Mouse (Mus musculus): Measurements from ENCODE around the gene Ms4a4c. TPM values are rescaled to one million over a fixed set of nuclear protein-coding genes. Genes with fewer than 3 reads are reported as not detected.

Gene Ms4a4c
- polyA plus RNA-seq (2015; fragmentation: Nextera tagmentation; extraction: Ambion mirVana): 0.62 and 0.87 TPM in 2 replicates

- Histone ChIP-seq H3K36me3 (no peaks in the 10 kb centered on the region), H3K9me3 (no peaks in the 10 kb centered on the region), H3K4me2 (replicated peaks) (no peak within 1 kb of the TSS), H3K27me3 (no peaks in the 10 kb centered on the region), H3K4me3 (no peak within 1 kb of the TSS), H3K4me1 (no peaks in the 10 kb centered on the region), H3K27ac (no peak within 1 kb of the TSS), H3K9ac (no peak within 1 kb of the TSS)
- ATAC-seq (ENCODE audit: low FRiP score, low read depth): no peak
- WGBS: 82% methylated on average over 3 of the region's 3 CpGs
These were observed at the start of gene Ms4a4c for GRCm38 (mm10) chr19:11404527-11404926. Gene Ms4a4c, plus strand, starts transcription at chr19:11404770.

- no peak overlapping the region for H3K27ac ChIP-seq
- H3K9me3 ChIP-seq: no peaks in the 10 kb centered on the region
- no peak overlapping the region for H3K4me3 ChIP-seq
- no peaks in the 10 kb centered on the region for H3K4me1 ChIP-seq
- no peak for ATAC-seq (ENCODE audit: low FRiP score, low read depth)
- 81% methylated on average over 7 of the region's 7 CpGs for WGBS
- no peak overlapping the region for H3K9ac ChIP-seq
- no peak overlapping the region for H3K4me2 ChIP-seq (replicated peaks)
- no peaks in the 10 kb centered on the region for H3K27me3 ChIP-seq
- H3K36me3 ChIP-seq: no peaks in the 10 kb centered on the region
These were observed 48.8 kb upstream of the Ms4a4c start for GRCm38 (mm10) chr19:11355730-11356129.

GRCm38 (mm10) chr19:11360106-11360505 lies 44.5 kb upstream of the Ms4a4c start:
- no peaks in the 10 kb centered on the region for H3K27me3 ChIP-seq
- H3K4me1 ChIP-seq: no peaks in the 10 kb centered on the region
- no peaks in the 10 kb centered on the region for H3K9me3 ChIP-seq
- no peak overlapping the region for H3K27ac ChIP-seq
- no peaks in the 10 kb centered on the region for H3K36me3 ChIP-seq
- H3K4me2 ChIP-seq (replicated peaks): no peak overlapping the region
- no peak overlapping the region for H3K4me3 ChIP-seq
- H3K9ac ChIP-seq: no peak overlapping the region
- WGBS: 66% methylated on average over 3 of the region's 3 CpGs
- no peak for ATAC-seq (ENCODE audit: low FRiP score, low read depth)

- Histone ChIP-seq H3K4me3 (no peak overlapping the region), H3K9ac (no peak overlapping the region)
- ATAC-seq (ENCODE audit: low FRiP score, low read depth): no peak
These were observed 42.6 kb upstream of the Ms4a4c start for GRCm38 (mm10) chr19:11362002-11362401.

GRCm38 (mm10) chr19:11368310-11368709 lies 36.3 kb upstream of the Ms4a4c start:
- WGBS: 76% methylated on average over 3 of the region's 3 CpGs
- Histone ChIP-seq H3K4me3 (no peak overlapping the region), H3K27ac (no peak overlapping the region), H3K9me3 (no peaks in the 10 kb centered on the region), H3K9ac (no peak overlapping the region), H3K4me2 (replicated peaks) (no peak overlapping the region), H3K36me3 (no peaks in the 10 kb centered on the region), H3K27me3 (no peaks in the 10 kb centered on the region), H3K4me1 (no peaks in the 10 kb centered on the region)
- ATAC-seq (ENCODE audit: low FRiP score, low read depth): no peak

More at GRCm38 (mm10) chr19:11362002-11362401, 42.6 kb upstream of the Ms4a4c start:
- no peak overlapping the region for H3K4me2 ChIP-seq (replicated peaks)
- no peaks in the 10 kb centered on the region for H3K4me1 ChIP-seq
- no peaks in the 10 kb centered on the region for H3K27me3 ChIP-seq
- no peaks in the 10 kb centered on the region for H3K36me3 ChIP-seq
- H3K27ac ChIP-seq: no peak overlapping the region
- no peaks in the 10 kb centered on the region for H3K9me3 ChIP-seq

GRCm38 (mm10) chr19:11371181-11371580 lies 33.4 kb upstream of the Ms4a4c start:
- Histone ChIP-seq H3K4me3 (no peak overlapping the region), H3K27ac (no peak overlapping the region)
- ATAC-seq (ENCODE audit: low FRiP score, low read depth): no peak

GRCm38 (mm10) chr19:11375273-11375672 lies 29.3 kb upstream of the Ms4a4c start, which contains the start of gene Ms4a4a:
Gene Ms4a4a, plus strand, starts transcription at chr19:11375523.
- Histone ChIP-seq H3K4me2 (replicated peaks) (no peak within 1 kb of the TSS), H3K27me3 (no peaks in the 10 kb centered on the region)
- 72% methylated on average over 2 of the region's 2 CpGs for WGBS

More at GRCm38 (mm10) chr19:11371181-11371580, 33.4 kb upstream of the Ms4a4c start:
- no peak overlapping the region for H3K4me2 ChIP-seq (replicated peaks)
- H3K4me1 ChIP-seq: no peaks in the 10 kb centered on the region
- no peaks in the 10 kb centered on the region for H3K9me3 ChIP-seq
- H3K36me3 ChIP-seq: no peaks in the 10 kb centered on the region
- no peaks in the 10 kb centered on the region for H3K27me3 ChIP-seq
- H3K9ac ChIP-seq: no peak overlapping the region

GRCm38 (mm10) chr19:11376399-11376798 lies 28.2 kb upstream of the Ms4a4c start:
- Histone ChIP-seq H3K36me3 (no peaks in the 10 kb centered on the region), H3K4me3 (no peak overlapping the region), H3K27ac (no peak overlapping the region), H3K9me3 (no peaks in the 10 kb centered on the region), H3K4me2 (replicated peaks) (no peak overlapping the region), H3K27me3 (no peaks in the 10 kb centered on the region), H3K4me1 (no peaks in the 10 kb centered on the region), H3K9ac (no peak overlapping the region)
- ATAC-seq (ENCODE audit: low FRiP score, low read depth): no peak
- WGBS: 79% methylated on average over 2 of the region's 2 CpGs

More at GRCm38 (mm10) chr19:11375273-11375672, 29.3 kb upstream of the Ms4a4c start, which contains the start of gene Ms4a4a:
- Histone ChIP-seq H3K36me3 (no peaks in the 10 kb centered on the region), H3K27ac (no peak within 1 kb of the TSS), H3K9ac (no peak within 1 kb of the TSS), H3K4me3 (no peak within 1 kb of the TSS), H3K4me1 (no peaks in the 10 kb centered on the region), H3K9me3 (no peaks in the 10 kb centered on the region)
- ATAC-seq (ENCODE audit: low FRiP score, low read depth): no peak

- Histone ChIP-seq H3K9ac (no peak overlapping the region), H3K4me3 (no peak overlapping the region), H3K27ac (no peak overlapping the region), H3K27me3 (no peaks in the 10 kb centered on the region), H3K36me3 (no peaks in the 10 kb centered on the region), H3K9me3 (no peaks in the 10 kb centered on the region), H3K4me2 (replicated peaks) (no peak overlapping the region), H3K4me1 (no peaks in the 10 kb centered on the region)
- no peak for ATAC-seq (ENCODE audit: low FRiP score, low read depth)
- WGBS: 77% methylated on average over 2 of the region's 2 CpGs
These were observed 17.5 kb upstream of the Ms4a4c start for GRCm38 (mm10) chr19:11387109-11387508.

GRCm38 (mm10) chr19:11387685-11388084 lies 16.9 kb upstream of the Ms4a4c start:
- no peaks in the 10 kb centered on the region for H3K9me3 ChIP-seq
- no peak for ATAC-seq (ENCODE audit: low FRiP score, low read depth)
- no peak overlapping the region for H3K9ac ChIP-seq
- no peaks in the 10 kb centered on the region for H3K27me3 ChIP-seq
- no peak overlapping the region for H3K27ac ChIP-seq
- no peaks in the 10 kb centered on the region for H3K4me1 ChIP-seq
- H3K4me2 ChIP-seq (replicated peaks): no peak overlapping the region
- no peak overlapping the region for H3K4me3 ChIP-seq
- H3K36me3 ChIP-seq: no peaks in the 10 kb centered on the region
- WGBS: 80% methylated on average over 4 of the region's 4 CpGs

GRCm38 (mm10) chr19:11388949-11389348 lies 15.6 kb upstream of the Ms4a4c start:
- Histone ChIP-seq H3K4me2 (replicated peaks) (no peak overlapping the region), H3K4me3 (no peak overlapping the region), H3K4me1 (no peaks in the 10 kb centered on the region), H3K27ac (no peak overlapping the region), H3K9ac (no peak overlapping the region), H3K9me3 (no peaks in the 10 kb centered on the region), H3K36me3 (no peaks in the 10 kb centered on the region), H3K27me3 (no peaks in the 10 kb centered on the region)
- whole genome bisulfite sequencing: 72% methylated on average over 2 of the region's 2 CpGs
- ATAC-seq (ENCODE audit: low FRiP score, low read depth): no peak

- H3K36me3 ChIP-seq: no peaks in the 10 kb centered on the region
- no peak overlapping the region for H3K4me3 ChIP-seq
- H3K4me2 ChIP-seq (replicated peaks): no peak overlapping the region
- H3K27me3 ChIP-seq: no peaks in the 10 kb centered on the region
- no peaks in the 10 kb centered on the region for H3K4me1 ChIP-seq
- H3K27ac ChIP-seq: no peak overlapping the region
- no peak overlapping the region for H3K9ac ChIP-seq
- ATAC-seq (ENCODE audit: low FRiP score, low read depth): no peak
- no peaks in the 10 kb centered on the region for H3K9me3 ChIP-seq
These were observed 8.8 kb upstream of the Ms4a4c start for GRCm38 (mm10) chr19:11395769-11396168.

- Histone ChIP-seq H3K4me3 (no peak overlapping the region), H3K36me3 (no peaks in the 10 kb centered on the region), H3K4me1 (no peaks in the 10 kb centered on the region), H3K27me3 (no peaks in the 10 kb centered on the region), H3K4me2 (replicated peaks) (no peak overlapping the region), H3K27ac (no peak overlapping the region), H3K9me3 (no peaks in the 10 kb centered on the region), H3K9ac (no peak overlapping the region)
- no peak for ATAC-seq (ENCODE audit: low FRiP score, low read depth)
These were observed 2.9 kb downstream of the Ms4a4c start for GRCm38 (mm10) chr19:11407428-11407827.
